Mouse (Mus musculus) yolk sac, embryonic 10.5 days (tissue): ENCODE data around the gene Lamtor2.
"Not testable (repeated sequence)": the region's sequence is repeated elsewhere in the genome, so short reads cannot be mapped to it uniquely, and the experiment has no call there.

Source experiments
- DNase-seq: peaks from one replicate; pipeline ENCODE4 v3.0.0-alpha.2; 2017; ENCODE audit warnings: low spot score

Gene Lamtor2

GRCm38 (mm10) chr3:88552676-88553524 is at the start of gene Lamtor2:
Gene Lamtor2, minus strand, starts transcription at chr3:88553074.
- peak; percentile 98 for DNase-seq

DNA sequence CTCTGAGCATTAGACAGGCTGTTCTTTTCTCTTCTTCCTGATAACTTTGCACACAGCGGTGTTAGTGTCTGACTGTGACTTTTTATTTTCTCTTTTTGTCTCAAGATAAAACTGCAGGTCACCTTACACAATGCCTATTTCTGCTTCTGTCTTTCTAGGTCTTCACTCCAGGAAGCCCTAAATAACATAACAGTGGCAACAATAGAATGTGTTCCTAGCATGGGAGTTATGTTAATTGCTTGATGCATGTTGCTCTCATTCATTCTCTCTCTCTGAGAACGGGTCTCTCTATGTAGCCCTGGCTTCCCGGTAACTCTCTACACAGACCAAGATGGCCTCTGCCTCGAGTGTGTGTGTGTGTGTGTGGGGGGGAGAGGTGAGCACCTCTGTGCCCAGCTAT is 49.6 kb upstream of the Lamtor2 start:
- no peak for DNase-seq

GRCm38 (mm10) chr3:88596547-88596946 is 43.7 kb upstream of the Lamtor2 start:
- not testable (repeated sequence) for DNase-seq

GRCm38 (mm10) chr3:88593893-88594580 is 41.2 kb upstream of the Lamtor2 start:
- no peak for DNase-seq

GRCm38 (mm10) chr3:88592942-88593576 is 40.2 kb upstream of the Lamtor2 start:
- no peak for DNase-seq

- DNase-seq, result peak; percentile 43
Measured at GRCm38 (mm10) chr3:88591950-88592731, 39.3 kb upstream of the Lamtor2 start.

DNA sequence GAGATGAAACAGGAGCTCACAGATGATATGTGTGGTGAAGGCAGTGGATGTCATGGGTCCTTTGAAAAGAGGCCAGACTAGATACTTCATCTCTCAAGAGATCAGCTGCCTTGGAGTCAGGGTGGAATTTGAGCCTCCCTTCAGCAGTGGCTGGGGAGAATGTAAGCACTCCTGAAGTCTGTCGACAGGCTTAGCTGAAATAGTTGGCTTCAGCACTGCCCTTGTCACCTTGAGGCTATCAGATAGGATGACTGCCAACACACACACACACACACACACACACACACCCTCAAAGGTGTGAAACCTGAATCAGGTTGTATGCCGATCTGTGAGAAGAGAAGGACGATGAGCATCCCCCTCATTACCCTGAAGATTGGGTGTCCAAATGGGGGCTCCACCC is 38.2 kb upstream of the Lamtor2 start:
- DNase-seq, result no peak

DNA sequence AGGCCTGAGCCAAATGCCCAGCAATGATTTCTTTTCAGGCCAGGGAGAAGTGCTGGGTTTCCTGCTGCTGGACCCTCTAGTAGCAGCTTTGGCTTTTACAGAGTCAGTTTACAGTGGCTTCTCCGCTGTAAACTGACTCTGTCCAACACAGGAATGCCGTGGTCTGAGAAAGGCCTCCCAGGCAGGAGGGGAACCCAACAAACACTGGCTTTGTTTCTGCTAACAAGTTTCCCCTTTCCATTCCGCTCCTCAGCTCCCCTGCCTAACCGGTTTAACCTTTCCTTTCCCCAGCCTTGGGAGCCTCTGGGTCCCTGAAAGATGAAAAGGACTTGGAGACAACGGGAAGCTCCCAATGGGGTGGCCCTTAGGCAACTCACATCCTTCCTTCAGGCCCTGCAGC is 37.4 kb upstream of the Lamtor2 start:
- no peak for DNase-seq

DNA sequence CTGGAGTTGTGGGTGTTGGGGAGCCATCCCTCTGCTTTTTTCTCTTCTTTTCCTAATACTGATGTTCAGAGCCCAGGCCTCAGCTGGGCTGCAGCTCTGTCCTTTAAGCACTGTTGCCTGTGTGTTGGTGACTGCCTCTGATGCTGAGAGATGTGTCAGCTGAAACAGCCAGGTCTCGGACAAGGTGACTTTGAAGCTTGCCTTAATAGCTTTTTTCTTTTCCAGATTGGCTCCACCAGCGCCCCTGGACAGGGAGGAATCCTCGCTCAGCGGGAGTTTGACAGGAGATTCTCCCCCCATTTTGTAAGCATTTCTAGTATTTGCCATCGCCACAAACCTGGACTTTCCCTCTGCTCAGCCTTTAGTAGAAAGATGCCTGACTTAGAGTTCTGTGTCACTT is 33.8 kb upstream of the Lamtor2 start:
- DNase-seq, result no peak

DNA sequence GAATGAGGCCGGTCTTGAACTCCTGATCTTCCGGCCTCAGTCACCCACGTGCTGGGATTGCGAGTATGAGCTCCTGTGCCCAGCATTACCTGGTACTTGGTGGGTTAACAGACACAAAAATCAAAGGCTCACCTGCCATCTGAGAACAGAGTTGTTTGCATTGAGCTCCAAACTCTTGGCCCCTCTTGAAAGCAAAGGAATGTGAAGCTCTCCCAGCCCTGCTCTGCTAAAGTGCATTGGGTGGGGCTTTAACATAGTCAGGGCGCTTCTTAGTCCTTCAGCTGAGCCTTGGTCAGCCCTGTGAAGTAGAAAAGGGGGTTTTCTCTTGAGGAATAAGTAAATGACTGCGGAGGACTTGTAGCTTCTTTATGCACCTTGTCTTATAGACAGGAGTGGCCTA is 32.9 kb upstream of the Lamtor2 start:
- DNase-seq, result no peak

GRCm38 (mm10) chr3:88579454-88580117 is 26.7 kb upstream of the Lamtor2 start:
- peak; percentile 84 for DNase-seq

GRCm38 (mm10) chr3:88578498-88579424 is 25.9 kb upstream of the Lamtor2 start:
- no peak for DNase-seq

DNA sequence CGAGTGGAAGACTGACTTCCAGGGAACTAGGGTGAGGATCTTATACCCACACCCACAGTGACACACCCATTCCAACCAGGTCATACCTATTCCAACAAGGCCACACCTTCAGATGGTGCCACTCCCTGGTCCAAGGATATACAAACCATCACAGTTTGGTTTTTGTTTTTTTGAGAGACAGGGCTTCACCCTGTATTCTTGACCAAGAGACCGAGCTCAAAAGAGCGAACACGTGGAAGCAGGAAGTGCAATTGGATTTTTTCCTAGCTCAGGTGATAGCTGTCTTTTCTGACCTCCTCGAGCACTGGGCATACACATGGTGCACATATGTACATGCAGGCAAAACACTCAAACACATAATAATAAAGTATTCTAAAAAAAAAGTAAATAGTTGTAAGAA is 25.0 kb upstream of the Lamtor2 start:
- DNase-seq, result not testable (repeated sequence)

DNA sequence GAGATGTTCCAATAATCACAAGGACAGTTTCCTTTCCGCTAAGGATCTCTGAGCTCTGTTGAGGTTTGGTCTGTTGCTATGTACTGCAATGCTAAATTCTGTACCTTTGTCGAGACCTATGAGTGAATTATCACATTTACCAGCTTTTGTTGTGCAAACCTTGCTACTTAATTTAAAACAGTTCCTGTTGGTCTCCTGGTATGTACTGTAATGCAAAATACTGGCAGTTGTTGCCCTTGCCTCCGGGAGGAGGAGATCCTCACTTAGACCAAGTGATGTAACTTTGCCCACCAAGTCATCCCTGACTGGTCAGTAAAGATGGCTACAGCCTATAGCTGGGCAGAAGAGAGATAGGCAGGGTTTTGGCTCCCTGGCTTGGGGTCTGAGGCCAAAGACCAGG is 22.7 kb upstream of the Lamtor2 start, which contains the start of gene Ssr2:
Gene Ssr2 (plus strand): TSS at position 337 of the 400 bp plus-strand sequence.
- no peak for DNase-seq

DNA sequence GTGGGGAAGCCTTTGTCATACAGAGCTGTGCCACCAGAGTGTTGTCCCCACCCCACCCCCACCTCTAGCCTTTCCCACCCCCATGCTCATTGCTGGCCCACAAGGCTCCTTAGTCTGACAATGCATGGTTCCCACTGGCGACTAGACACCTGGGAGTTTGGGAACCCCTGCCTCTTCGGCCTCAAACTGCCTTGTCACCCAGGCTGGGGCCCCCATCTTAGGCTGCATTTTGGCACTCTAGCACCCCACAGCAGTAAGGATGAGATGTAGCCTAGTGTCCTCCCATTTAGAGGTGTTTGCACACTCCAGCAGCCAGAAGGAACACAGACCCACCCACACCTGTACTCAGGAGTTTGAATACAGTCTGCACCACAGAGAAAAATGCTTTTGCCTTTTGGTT is 20.9 kb upstream of the Lamtor2 start:
- no peak for DNase-seq

DNA sequence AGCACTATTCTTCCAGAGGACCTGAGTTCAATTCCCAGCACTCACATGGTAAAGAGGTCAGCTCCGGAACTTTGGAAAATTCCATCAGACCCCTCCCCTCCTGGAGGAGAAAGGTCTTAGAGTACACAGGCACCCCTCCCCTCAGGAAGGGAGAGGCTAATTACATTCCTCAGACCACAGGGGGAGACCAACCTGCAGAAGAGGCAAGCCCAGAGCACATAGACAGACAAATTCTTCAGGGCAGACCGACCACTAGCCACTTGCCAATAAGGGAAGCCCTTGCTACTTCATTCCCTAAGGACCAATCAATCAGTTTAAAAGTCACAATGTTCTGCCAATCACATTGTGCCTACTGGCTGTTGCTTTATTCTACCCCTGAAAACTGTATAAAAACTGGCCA is 20.0 kb upstream of the Lamtor2 start:
- no peak for DNase-seq

DNA sequence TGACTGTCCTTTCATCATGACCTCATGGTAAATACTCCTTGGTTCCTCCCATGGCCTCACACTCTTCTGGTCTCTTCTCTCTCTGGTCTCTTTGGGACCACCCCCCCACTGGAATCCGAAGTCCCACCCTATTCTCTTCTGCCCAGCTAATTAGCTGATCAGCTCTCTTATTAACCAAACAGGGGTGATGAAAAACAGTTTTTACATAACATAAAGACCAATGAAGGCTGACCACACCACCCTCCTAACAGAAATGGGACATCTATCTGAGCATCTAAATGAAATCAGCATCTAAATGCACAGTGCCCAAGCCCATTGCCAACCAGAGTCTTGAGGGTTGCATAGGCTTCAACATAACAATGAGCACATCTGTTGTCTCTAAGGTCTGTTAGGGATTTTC is 19.0 kb upstream of the Lamtor2 start:
- no peak for DNase-seq

DNA sequence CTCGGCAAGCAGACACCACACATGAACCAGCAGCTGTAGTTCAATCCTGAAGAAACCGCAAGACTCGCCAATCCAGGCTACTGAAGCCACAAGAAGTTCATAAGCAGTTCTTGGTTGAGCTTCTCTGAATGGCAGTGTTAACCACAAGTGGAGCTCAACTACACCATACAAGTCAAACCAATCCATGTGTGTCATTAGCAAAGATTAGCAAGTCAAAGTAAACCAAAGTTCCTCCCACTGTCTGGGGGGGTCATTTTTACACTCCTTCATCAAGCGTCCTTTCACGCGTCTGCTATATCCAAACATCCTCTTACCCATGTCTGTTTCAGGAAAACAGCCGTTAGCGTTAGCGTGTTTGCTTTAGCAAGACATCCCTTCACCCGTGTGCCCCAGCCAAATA is 17.5 kb upstream of the Lamtor2 start:
- DNase-seq, result no peak

- DNase-seq, result no peak
Measured at GRCm38 (mm10) chr3:88569694-88570093, 16.8 kb upstream of the Lamtor2 start.

DNA sequence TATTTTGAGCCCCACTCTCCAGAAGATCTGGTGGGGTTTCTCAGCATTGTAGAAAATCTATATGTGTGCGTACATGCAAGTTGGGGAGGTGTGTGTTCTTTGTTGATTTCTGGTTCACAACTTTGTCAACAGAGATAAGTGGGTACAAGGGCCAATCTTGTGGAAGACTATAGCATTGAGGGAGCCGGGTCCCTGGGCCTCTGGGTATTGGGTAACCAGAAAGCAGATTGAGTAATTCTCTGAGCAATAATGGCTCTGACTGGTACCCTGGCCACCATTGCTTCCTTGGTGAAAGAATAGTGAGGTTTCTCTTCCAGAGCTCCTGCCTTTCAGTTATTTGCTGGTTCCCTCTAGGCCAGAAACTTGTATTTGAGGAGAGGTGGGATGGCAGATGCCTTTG is 16.2 kb upstream of the Lamtor2 start:
- peak; percentile 37 for DNase-seq
